Mouse (Mus musculus) hindbrain, embryonic 10.5 days (tissue): ENCODE measurements around the gene Ptpn13. TPM values are rescaled to one million over a fixed set of nuclear protein-coding genes. Genes with fewer than 3 reads are reported as not detected.

Experiments
- DNase-seq: peaks from one replicate; pipeline ENCODE4 v3.0.0-alpha.2; 2017; ENCODE audit warnings: low spot score
- H3K27ac ChIP-seq: fragments of 300-500 bp; sonication (generic); 2 replicates; pipeline ENCODE4 v1.5.1; 2016; ENCODE audit warnings: mild to moderate bottlenecking, moderate library complexity
- H3K27me3 ChIP-seq: fragments of 300-500 bp; sonication (generic); 2 replicates; pipeline ENCODE4 v1.6.1; 2016; ENCODE audit warnings: mild to moderate bottlenecking; ENCODE audit not compliant: poor library complexity, insufficient read depth, severe bottlenecking
- H3K36me3 ChIP-seq: fragments of 300-500 bp; sonication (generic); 2 replicates; pipeline ENCODE4 v1.6.1; 2016; ENCODE audit warnings: mild to moderate bottlenecking, moderate library complexity
- H3K4me1 ChIP-seq: fragments of 300-500 bp; sonication (generic); replicated peaks from 2 replicates; pipeline ENCODE4 v1.6.1; 2016; ENCODE audit warnings: mild to moderate bottlenecking
- H3K4me3 ChIP-seq: fragments of 300-500 bp; sonication (generic); 2 replicates; pipeline ENCODE4 v1.5.1; 2016; ENCODE audit warnings: mild to moderate bottlenecking, moderate library complexity
- H3K9me3 ChIP-seq: fragments of 300-500 bp; sonication (generic); 2 replicates; pipeline ENCODE4 v1.6.1; 2016; ENCODE audit warnings: mild to moderate bottlenecking, moderate library complexity
- WGBS: fragments of 180-500 bp; shearing (Covaris S2); methylation state at CpG from one replicate; pipeline ENCODE4 v1.1.7; 2016; 5-methylcytosine and 5-hydroxymethylcytosine counted together
- polyA plus RNA-seq: library from polyadenylated mRNA; unstranded; fragments of >200 nt; fragmentation: Nextera tagmentation; extraction: Ambion mirVana; gene quantifications from 2 replicates; pipeline ENCODE4 v1.2.1, GENCODE M21; 2016

The Ptpn13 gene
- polyA plus RNA-seq, 1 experiment from 2014 or later: 16.6 TPM

DNA sequence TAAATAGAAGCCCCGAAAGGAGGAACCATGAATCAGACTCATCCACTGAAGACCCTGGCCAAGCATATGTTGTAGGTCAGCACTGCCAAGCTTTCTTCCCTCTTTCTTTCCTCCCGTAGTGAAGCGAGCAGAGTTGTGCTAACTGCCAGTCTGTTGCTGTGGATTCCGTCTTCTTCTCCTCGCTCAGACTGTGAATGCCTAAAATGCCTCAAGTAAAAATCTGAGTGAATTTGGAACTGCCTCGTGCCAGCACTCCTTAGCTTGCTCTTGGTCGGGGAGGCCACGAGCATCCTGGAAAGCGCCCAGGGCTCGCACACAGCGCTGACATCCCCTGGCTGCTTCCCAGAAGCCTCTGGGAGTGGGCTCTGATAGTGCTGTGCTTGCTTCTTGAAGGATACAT lies 116.5 kb downstream of the Ptpn13 start:
- Histone ChIP-seq H3K27me3 (no peaks in the 10 kb centered on the region), H3K36me3 (peaks cover 85% of the 10 kb centered on the region), H3K27ac (no peak overlapping the region), H3K4me1 (no peaks in the 10 kb centered on the region), H3K4me3 (no peak overlapping the region), H3K9me3 (no peaks in the 10 kb centered on the region)
- WGBS: 92% methylated on average over 11 of the region's 11 CpGs
- DNase-seq: no peak

DNA sequence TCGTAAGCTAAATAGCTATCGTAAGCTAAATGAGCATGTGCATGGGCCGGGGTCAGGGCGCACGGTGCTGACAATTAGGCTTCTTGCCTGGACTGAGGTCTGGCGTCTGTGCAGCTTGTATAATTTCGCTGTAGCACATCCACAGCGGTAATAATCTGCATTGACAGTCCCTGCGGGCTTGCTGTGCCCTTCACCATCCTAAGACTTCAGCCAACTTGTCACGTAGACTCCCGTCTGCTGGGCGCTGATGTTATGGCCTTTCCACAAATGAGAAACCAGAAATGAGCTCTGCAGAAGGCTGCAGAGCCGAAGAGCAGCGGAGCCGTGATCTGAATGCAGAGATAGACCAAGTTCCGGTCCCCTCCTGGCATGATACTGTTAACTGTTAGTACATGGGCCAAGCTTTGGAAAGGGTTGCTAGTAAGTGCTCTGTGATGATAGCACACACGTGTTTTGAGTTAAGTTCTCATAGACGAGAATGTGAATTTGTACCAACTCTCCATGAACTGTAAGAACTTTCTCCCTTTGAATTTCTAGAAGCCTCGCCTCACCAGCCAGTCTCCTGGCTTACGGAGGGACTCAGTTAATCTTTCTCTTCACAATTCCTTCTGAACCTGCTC lies 120.5 kb downstream of the Ptpn13 start:
- H3K36me3 ChIP-seq: peaks cover 69% of the 10 kb centered on the region
- no peak overlapping the region for H3K27ac ChIP-seq
- no peaks in the 10 kb centered on the region for H3K27me3 ChIP-seq
- no peaks in the 10 kb centered on the region for H3K9me3 ChIP-seq
- no peak overlapping the region for H3K4me3 ChIP-seq
- 92% methylated on average over 20 of the region's 20 CpGs for WGBS
- H3K4me1 ChIP-seq: no peaks in the 10 kb centered on the region
- DNase-seq: no peak

DNA sequence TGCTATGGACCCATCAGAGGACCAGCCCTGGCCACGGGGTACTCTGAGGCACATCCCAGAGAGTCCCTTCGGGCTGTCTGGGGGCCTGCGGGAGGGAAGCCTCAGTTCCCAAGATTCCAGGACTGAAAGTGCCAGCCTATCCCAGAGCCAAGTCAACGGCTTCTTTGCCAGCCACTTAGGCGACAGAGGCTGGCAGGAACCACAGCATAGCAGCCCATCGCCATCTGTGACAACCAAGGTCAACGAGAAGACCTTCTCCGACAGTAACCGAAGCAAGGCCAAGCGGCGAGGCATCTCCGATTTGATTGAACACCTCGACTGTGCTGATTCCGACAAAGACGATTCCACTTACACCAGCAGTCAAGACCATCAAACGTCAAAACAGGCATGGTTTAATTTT lies 129.8 kb downstream of the Ptpn13 start:
- no peak for DNase-seq
- Histone ChIP-seq H3K36me3 (peaks cover 96% of the 10 kb centered on the region), H3K27ac (no peak overlapping the region), H3K4me3 (no peak overlapping the region), H3K27me3 (no peaks in the 10 kb centered on the region), H3K4me1 (no peaks in the 10 kb centered on the region), H3K9me3 (no peaks in the 10 kb centered on the region)
- 96% methylated on average over 16 of the region's 16 CpGs for WGBS

- no peak for DNase-seq
These were observed 135.6 kb downstream of the Ptpn13 start for GRCm38 (mm10) chr5:103560546-103560945.

GRCm38 (mm10) chr5:103568034-103568433 lies 143.0 kb downstream of the Ptpn13 start:
- H3K27ac ChIP-seq: no peak overlapping the region
- WGBS: 87% methylated on average over 4 of the region's 4 CpGs

More at GRCm38 (mm10) chr5:103560546-103560945, 135.6 kb downstream of the Ptpn13 start:
- WGBS: 95% methylated on average over 9 of the region's 9 CpGs
- H3K4me3 ChIP-seq: no peak overlapping the region
- no peaks in the 10 kb centered on the region for H3K9me3 ChIP-seq
- no peaks in the 10 kb centered on the region for H3K4me1 ChIP-seq
- no peaks in the 10 kb centered on the region for H3K27me3 ChIP-seq
- H3K27ac ChIP-seq: no peak overlapping the region
- peaks cover 99% of the 10 kb centered on the region for H3K36me3 ChIP-seq

GRCm38 (mm10) chr5:103569446-103569845 lies 144.5 kb downstream of the Ptpn13 start:
- no peaks in the 10 kb centered on the region for H3K27me3 ChIP-seq
- 92% methylated on average over 9 of the region's 9 CpGs for WGBS
- no peaks in the 10 kb centered on the region for H3K9me3 ChIP-seq
- H3K36me3 ChIP-seq: peaks cover 98% of the 10 kb centered on the region
- H3K4me3 ChIP-seq: no peak overlapping the region
- H3K4me1 ChIP-seq: no peaks in the 10 kb centered on the region
- no peak for DNase-seq
- H3K27ac ChIP-seq: no peak overlapping the region

More at GRCm38 (mm10) chr5:103568034-103568433, 143.0 kb downstream of the Ptpn13 start:
- Histone ChIP-seq H3K36me3 (peaks cover 99% of the 10 kb centered on the region), H3K9me3 (no peaks in the 10 kb centered on the region), H3K4me1 (no peaks in the 10 kb centered on the region), H3K4me3 (no peak overlapping the region), H3K27me3 (no peaks in the 10 kb centered on the region)
- no peak for DNase-seq

DNA sequence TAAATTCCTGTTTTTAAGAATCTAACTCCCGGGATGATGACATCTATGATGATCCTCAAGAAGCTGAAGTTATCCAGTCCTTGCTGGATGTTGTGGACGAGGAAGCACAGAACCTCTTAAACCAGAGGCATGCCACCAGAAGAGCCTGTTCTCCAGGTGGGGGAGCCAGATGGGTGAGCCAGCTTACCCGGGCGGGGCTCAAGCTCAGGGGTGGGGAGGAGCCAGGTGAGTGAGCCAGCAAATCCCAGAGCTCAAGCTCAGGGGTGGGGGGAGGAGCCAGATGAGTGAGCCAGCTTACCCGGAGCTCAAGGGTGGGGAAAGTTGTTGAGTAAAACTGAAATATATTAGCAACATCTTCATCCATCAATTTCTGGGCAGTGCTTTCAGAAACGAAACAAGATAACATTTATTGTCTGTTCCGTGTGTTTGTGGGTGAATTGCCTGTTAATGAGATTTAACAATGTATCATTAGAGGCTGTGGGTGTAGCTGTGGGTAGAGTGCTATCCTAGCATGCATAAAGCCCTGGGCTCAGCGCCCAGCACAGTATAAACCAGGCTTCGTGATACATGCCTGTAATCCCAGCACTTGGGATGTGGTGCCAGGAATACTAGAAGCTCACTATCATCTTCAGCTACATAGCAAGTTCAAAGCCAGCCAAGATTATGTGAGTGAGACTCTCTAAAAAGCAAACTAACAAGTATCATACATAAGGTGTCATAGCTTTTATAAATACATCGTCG lies 154.9 kb downstream of the Ptpn13 start:
- no peak for DNase-seq
- no peaks in the 10 kb centered on the region for H3K27me3 ChIP-seq
- H3K4me3 ChIP-seq: no peak overlapping the region
- no peaks in the 10 kb centered on the region for H3K4me1 ChIP-seq
- H3K27ac ChIP-seq: no peak overlapping the region
- WGBS: 84% methylated on average over 11 of the region's 11 CpGs
- H3K9me3 ChIP-seq: no peaks in the 10 kb centered on the region
- H3K36me3 ChIP-seq: peaks cover 62% of the 10 kb centered on the region

GRCm38 (mm10) chr5:103587219-103587618 lies 162.2 kb downstream of the Ptpn13 start:
- peak; percentile 19 for DNase-seq
- H3K36me3 ChIP-seq: peaks cover 79% of the 10 kb centered on the region
- H3K27ac ChIP-seq: no peak overlapping the region
- H3K4me3 ChIP-seq: no peak overlapping the region
- no peaks in the 10 kb centered on the region for H3K4me1 ChIP-seq
- 87% methylated on average over 7 of the region's 7 CpGs for WGBS
- H3K27me3 ChIP-seq: no peaks in the 10 kb centered on the region
- no peaks in the 10 kb centered on the region for H3K9me3 ChIP-seq

GRCm38 (mm10) chr5:103591846-103592245 lies 166.9 kb downstream of the Ptpn13 start:
- WGBS: 94% methylated on average over 7 of the region's 7 CpGs
- Histone ChIP-seq H3K27ac (no peak overlapping the region), H3K4me1 (peaks cover 12% of the 10 kb centered on the region), H3K27me3 (no peaks in the 10 kb centered on the region), H3K9me3 (no peaks in the 10 kb centered on the region), H3K4me3 (no peak overlapping the region), H3K36me3 (peaks cover 86% of the 10 kb centered on the region)
- DNase-seq: no peak

DNA sequence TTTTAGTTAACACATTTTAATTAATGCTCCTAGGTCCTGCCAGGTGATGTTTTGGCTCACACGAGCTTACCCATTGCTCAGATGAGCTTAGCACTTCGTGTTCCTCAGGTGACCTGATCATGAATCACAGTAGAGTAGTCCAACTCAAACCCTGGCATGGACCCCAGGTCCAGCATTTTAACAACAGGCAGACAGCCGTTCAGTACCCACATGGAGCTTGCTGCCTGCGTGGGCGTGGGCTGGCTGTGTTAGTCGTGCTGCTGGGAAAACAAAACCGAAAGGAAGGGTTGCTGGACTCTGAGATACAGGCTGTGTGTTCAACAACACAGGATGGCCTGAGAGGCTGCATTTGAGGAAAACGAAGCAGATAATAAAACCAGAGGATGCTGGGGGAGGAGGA lies 167.7 kb downstream of the Ptpn13 start:
- 87% methylated on average over 8 of the region's 8 CpGs for WGBS
- H3K36me3 ChIP-seq: peaks cover 81% of the 10 kb centered on the region

GRCm38 (mm10) chr5:103593575-103593974 lies 168.6 kb downstream of the Ptpn13 start:
- DNase-seq: no peak
- whole genome bisulfite sequencing: 92% methylated on average over 9 of the region's 9 CpGs
- Histone ChIP-seq H3K9me3 (no peaks in the 10 kb centered on the region), H3K36me3 (peaks cover 82% of the 10 kb centered on the region), H3K27me3 (no peaks in the 10 kb centered on the region), H3K27ac (no peak overlapping the region), H3K4me1 (peaks cover 12% of the 10 kb centered on the region), H3K4me3 (no peak overlapping the region)

More for the DNA sequence above, 167.7 kb downstream of the Ptpn13 start:
- no peak for DNase-seq
- Histone ChIP-seq H3K9me3 (no peaks in the 10 kb centered on the region), H3K4me3 (no peak overlapping the region), H3K27ac (no peak overlapping the region), H3K27me3 (no peaks in the 10 kb centered on the region), H3K4me1 (peaks cover 12% of the 10 kb centered on the region)

DNA sequence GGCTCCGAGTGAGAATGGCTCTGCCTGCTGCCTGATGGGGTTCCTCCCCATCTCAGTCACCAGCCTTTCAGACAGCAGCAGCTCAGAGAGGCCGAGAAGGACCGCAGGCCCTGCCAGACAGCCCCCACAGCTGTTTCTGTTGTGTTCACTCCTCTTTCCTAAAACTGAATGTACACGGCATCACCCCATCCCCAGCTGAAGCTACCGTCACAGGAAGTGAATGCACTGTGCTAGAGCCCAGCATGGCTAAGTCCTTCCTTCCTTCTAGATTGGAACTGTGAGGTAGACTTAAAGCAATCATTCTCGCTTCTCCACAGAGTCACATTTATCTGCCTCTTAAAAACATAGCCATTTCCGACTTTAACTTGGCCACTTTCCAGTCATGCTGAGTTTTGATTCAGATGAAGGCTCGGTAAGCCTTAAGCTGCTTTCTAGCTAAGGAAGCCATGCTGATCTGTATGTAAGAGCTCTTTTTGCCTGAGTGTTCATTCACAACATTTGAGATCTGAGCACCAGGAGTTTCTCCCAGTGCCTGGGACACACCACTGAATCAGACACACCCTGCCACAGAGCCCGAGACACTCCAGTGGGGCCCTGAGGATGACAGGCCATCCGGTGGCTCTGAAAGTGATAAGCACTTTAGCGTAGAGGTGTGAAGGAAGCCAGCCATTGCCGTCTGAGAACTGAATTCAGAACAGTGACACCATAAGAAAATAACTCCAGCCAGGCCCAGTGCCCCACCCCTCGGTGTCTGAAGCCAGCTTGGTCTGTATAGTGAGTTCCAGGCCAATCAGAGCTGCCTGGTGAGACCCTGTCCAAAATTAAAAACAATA lies 170.6 kb downstream of the Ptpn13 start:
- no peak overlapping the region for H3K4me3 ChIP-seq
- H3K4me1 ChIP-seq: peaks cover 12% of the 10 kb centered on the region
- no peak overlapping the region for H3K27ac ChIP-seq
- no peak for DNase-seq
- no peaks in the 10 kb centered on the region for H3K9me3 ChIP-seq
- 82% methylated on average over 13 of the region's 13 CpGs for WGBS
- no peaks in the 10 kb centered on the region for H3K27me3 ChIP-seq
- peaks cover 72% of the 10 kb centered on the region for H3K36me3 ChIP-seq
